Mouse (Mus musculus) megakaryocyte, embryonic 14.5 days (primary cell): ENCODE measurements around the gene Abca7.
"Not testable (repeated sequence)": the region's sequence is repeated elsewhere in the genome, so short reads cannot be mapped to it uniquely, and the experiment has no call there.

Experiments
- FLI1 ChIP-seq: IDR thresholded peaks from 2 replicates; pipeline ENCODE4 v1.6.1; 2012; ENCODE audit warnings: low read length, inconsistent platforms, mixed read lengths
- GATA1 ChIP-seq: IDR thresholded peaks from 3 replicates; pipeline ENCODE4 v1.6.1; 2012; ENCODE audit warnings: mixed read lengths, low read length, inconsistent platforms, borderline replicate concordance

- TF ChIP-seq GATA1, FLI1: not testable (repeated sequence)
Observed at GRCm38 (mm10) chr10:79959412-79959811, 36.9 kb upstream of the Abca7 start.
